ENCODE assay signal across 14 mouse cellular contexts in the genomic region with DNA sequence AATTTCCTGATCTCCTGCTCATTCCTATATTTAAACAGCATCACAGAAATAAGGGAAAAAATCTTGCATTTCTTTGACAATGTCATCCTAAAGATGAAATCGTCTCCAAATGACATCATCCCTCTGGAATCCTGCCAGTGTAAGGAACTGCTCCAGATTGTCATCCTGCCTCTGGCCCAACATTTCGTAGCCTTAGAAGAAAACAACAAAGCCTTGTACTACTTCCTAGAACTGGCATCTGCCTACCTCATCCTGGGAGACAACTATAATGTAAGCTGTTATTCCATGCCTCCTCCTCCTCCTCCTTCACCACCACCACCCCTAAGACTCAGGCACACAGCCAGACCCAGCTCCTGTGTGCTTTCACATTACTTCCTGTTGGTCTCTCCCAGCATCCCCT.
A peak's percentile ranks its signal among the peaks of the same experiment; 100 is the strongest.
DNase-seq lines count a peak whose midpoint lies in the region; ATAC-seq lines count a peak whose summit lies in the region.
"Had no signal": no experiment of that assay in that cellular context is flagged by ENCODE, and none has a peak within 500 bp of the region (broad histone marks: within the 10 kb centered on the region; RNA-seq: fewer than 3 reads in every experiment).

No protein-coding gene starts in this region.

- WGBS in heart, embryonic 12.5 days: 40% methylated on average over 2 of the region's 2 CpGs
- 36% methylated on average over 2 of the region's 2 CpGs for WGBS in intestine, embryonic 16.5 days

- H3K4me2 ChIP-seq in heart, embryonic 12.5 days: no peak overlapping the region
- H3K4me2 ChIP-seq in intestine, embryonic 16.5 days (ENCODE audit: low read depth, low read length): no peak overlapping the region
- H3K4me2 ChIP-seq: embryonic facial prominence, embryonic 12.5 days; forebrain, embryonic 15.5 days; kidney, embryonic 15.5 days; midbrain, embryonic 11.5 days had no signal

- DNase-seq in adrenal gland, postnatal 10 days: peak; percentile 6
- DNase-seq in adrenal gland, adult 2 months: no peak
- DNase-seq in heart, postnatal 4 days: peak; percentile 36
- peak; percentile 5 for DNase-seq in lung, postnatal 14 days
- DNase-seq in lung, postnatal 36 days: no peak
- DNase-seq in right cerebral cortex, postnatal 36 days (ENCODE audit: low spot score in 2 of 2): peak; percentile 16 to 20
- DNase-seq: gastrocnemius, postnatal 36 days had no signal

- H3K9ac ChIP-seq in heart, embryonic 12.5 days: no peak overlapping the region
- H3K9ac ChIP-seq in intestine, embryonic 16.5 days (ENCODE audit: low read depth, low read length): no peak overlapping the region
- H3K9ac ChIP-seq: embryonic facial prominence, embryonic 12.5 days; forebrain, embryonic 15.5 days; kidney, embryonic 15.5 days had no signal

- no peak overlapping the region for H3K27ac ChIP-seq in heart, embryonic 12.5 days (ENCODE audit: poor library complexity, severe bottlenecking)
- H3K27ac ChIP-seq in intestine, embryonic 16.5 days (ENCODE audit: low read length): no peak overlapping the region
- H3K27ac ChIP-seq: embryonic facial prominence, embryonic 12.5 days; forebrain, embryonic 15.5 days; hindbrain, postnatal 0 days; kidney, embryonic 15.5 days had no signal

- H3K4me1 ChIP-seq in heart, embryonic 12.5 days (replicated peaks): no peaks in the 10 kb centered on the region
- no peaks in the 10 kb centered on the region for H3K4me1 ChIP-seq in intestine, embryonic 16.5 days (ENCODE audit: control insufficient read depth, insufficient read depth, low read length)
- H3K4me1 ChIP-seq: embryonic facial prominence, embryonic 12.5 days; forebrain, embryonic 15.5 days; kidney, embryonic 15.5 days had no signal

- H3K36me3 ChIP-seq in heart, embryonic 12.5 days: no peaks in the 10 kb centered on the region
- no peaks in the 10 kb centered on the region for H3K36me3 ChIP-seq in intestine, embryonic 16.5 days (ENCODE audit: control insufficient read depth, insufficient read depth, low read length)
- H3K36me3 ChIP-seq: embryonic facial prominence, embryonic 12.5 days; forebrain, embryonic 15.5 days; kidney, embryonic 15.5 days had no signal

- H3K9me3 ChIP-seq in heart, embryonic 12.5 days (replicated peaks): peaks cover 13% of the 10 kb centered on the region
- peaks cover 7% of the 10 kb centered on the region; the same call in 1 of the 2 replicates for H3K9me3 ChIP-seq in intestine, embryonic 16.5 days (ENCODE audit: control insufficient read depth, low read length)
- H3K9me3 ChIP-seq: forebrain, embryonic 15.5 days; kidney, embryonic 15.5 days had no signal

- H3K4me3 ChIP-seq in heart, embryonic 12.5 days: no peak overlapping the region
- no peak overlapping the region for H3K4me3 ChIP-seq in intestine, embryonic 16.5 days (ENCODE audit: low read length)
- H3K4me3 ChIP-seq: embryonic facial prominence, embryonic 12.5 days; forebrain, embryonic 15.5 days; kidney, embryonic 15.5 days had no signal

- H3K27me3 ChIP-seq in heart, embryonic 12.5 days (replicated peaks): no peaks in the 10 kb centered on the region
- no peaks in the 10 kb centered on the region for H3K27me3 ChIP-seq in intestine, embryonic 16.5 days (replicated peaks; ENCODE audit: control insufficient read depth, insufficient read depth, low read length)
- H3K27me3 ChIP-seq: embryonic facial prominence, embryonic 12.5 days; forebrain, embryonic 15.5 days; kidney, embryonic 15.5 days had no signal

- ATAC-seq in heart, embryonic 12.5 days (ENCODE audit: insufficient number of reproducible peaks, low FRiP score): no peak
- ATAC-seq in intestine, embryonic 16.5 days: no peak
- ATAC-seq: forebrain, embryonic 15.5 days; hindbrain, postnatal 0 days had no signal

Comparison
In these comparisons a context has a peak if more than half of its experiments do, and no peak if none do; other contexts are left out.
1. DNase-seq: peak in adrenal gland, postnatal 10 days (single experiment), heart, postnatal 4 days (single experiment), lung, postnatal 14 days (single experiment) and right cerebral cortex, postnatal 36 days (2 of 2); none in adrenal gland, adult 2 months (single experiment) and lung, postnatal 36 days (single experiment).